Mouse (Mus musculus) cerebellum, postnatal 25 days (tissue): ENCODE results near the gene Gm10220.
"Not testable (repeated sequence)": the region's sequence is repeated elsewhere in the genome, so short reads cannot be mapped to it uniquely, and the experiment has no call there.

Experiments
- DNase-seq, 2 experiments: peaks; one replicate each; pipeline ENCODE4 v3.0.0; 2021; ENCODE audit warnings: mixed read lengths in 2 of 2

The Gm10220 gene

GRCm38 (mm10) chr5:26121321-26121720, at the start of gene Gm10220:
Gene Gm10220 (minus strand): TSS chr5:26121421.
- not testable (repeated sequence) for DNase-seq

- DNase-seq, result no peak
Observed at GRCm38 (mm10) chr5:26169855-26170254, 48.6 kb upstream of the Gm10220 start.

- no peak for DNase-seq
Observed at GRCm38 (mm10) chr5:26165791-26166165, 44.6 kb upstream of the Gm10220 start.

- peak in 1 of 2 experiments; percentile 15 for DNase-seq
Observed at GRCm38 (mm10) chr5:26165036-26165790, 44.0 kb upstream of the Gm10220 start.

GRCm38 (mm10) chr5:26157396-26158170, 36.4 kb upstream of the Gm10220 start:
- no peak for DNase-seq

- no peak for DNase-seq
Observed at GRCm38 (mm10) chr5:26142891-26143290, 21.7 kb upstream of the Gm10220 start.

- DNase-seq, result not testable (repeated sequence)
Observed at GRCm38 (mm10) chr5:26105262-26105661, 16.0 kb downstream of the Gm10220 start, which contains the start of gene 5031410I06Rik. Gene 5031410I06Rik (minus strand): TSS chr5:26105362.

GRCm38 (mm10) chr5:26089191-26089590, 32.0 kb downstream of the Gm10220 start, which contains the start of gene Gm10471:
Gene Gm10471 (minus strand): TSS chr5:26089291.
- not testable (repeated sequence) for DNase-seq

- not testable (repeated sequence) for DNase-seq
Observed at GRCm38 (mm10) chr5:26079023-26079422, 42.2 kb downstream of the Gm10220 start.

- DNase-seq, result peak in 1 of 2 experiments; percentile 9
Observed at GRCm38 (mm10) chr5:26070716-26071115, 50.5 kb downstream of the Gm10220 start.
